Mouse (Mus musculus) Muller cell, postnatal 12 days (primary cell): ENCODE measurements around the gene Pkd1l1.
A peak's percentile ranks its signal among the peaks of the same experiment; 100 is the strongest.

Experiments
- DNase-seq: peaks from one replicate; pipeline ENCODE4 v3.0.0-alpha.2; 2015; ENCODE audit errors: inconsistent ontology term

Pkd1l1 gene

DNA sequence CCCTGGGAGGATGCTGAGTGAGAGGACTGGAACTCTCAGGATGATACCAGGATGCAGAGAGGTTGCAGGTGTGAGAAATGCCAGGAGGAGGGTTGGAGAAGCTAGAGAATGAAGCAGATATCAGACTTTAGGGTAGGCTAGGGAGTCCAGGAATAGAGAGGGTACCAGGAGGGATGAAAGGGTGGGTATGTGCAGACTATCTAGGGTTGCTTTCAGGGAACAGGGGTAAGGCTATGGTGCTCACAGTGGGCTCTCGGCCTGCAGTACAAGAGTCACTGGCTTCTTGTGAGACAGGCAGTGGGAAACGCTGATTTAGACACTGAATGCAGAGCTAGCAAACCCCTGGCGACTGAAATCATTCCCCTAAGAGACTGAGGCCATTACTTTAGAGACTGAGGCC is at the start of gene Pkd1l1:
Gene Pkd1l1 (minus strand): TSS at position 101 of the 400 bp plus-strand sequence.
- no peak for DNase-seq

DNA sequence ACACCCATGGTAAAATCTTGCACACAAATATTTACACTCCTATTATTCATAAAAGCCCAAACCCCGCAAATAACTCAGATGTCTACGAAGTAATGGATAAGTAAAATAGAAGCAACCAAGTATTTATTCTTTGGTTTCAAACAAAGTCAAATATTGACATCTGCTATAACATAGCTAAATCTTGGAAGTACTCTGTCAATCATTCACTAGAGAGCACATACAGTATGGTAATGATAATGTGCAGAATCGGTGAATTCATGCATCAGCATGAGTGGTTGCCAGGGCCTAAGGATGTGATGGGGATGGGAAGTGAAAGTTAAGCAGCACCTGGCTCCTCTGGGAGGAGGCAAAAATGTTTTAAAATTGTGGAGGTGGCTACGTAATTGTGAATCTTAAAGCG is 47.1 kb upstream of the Pkd1l1 start:
- no peak for DNase-seq

DNA sequence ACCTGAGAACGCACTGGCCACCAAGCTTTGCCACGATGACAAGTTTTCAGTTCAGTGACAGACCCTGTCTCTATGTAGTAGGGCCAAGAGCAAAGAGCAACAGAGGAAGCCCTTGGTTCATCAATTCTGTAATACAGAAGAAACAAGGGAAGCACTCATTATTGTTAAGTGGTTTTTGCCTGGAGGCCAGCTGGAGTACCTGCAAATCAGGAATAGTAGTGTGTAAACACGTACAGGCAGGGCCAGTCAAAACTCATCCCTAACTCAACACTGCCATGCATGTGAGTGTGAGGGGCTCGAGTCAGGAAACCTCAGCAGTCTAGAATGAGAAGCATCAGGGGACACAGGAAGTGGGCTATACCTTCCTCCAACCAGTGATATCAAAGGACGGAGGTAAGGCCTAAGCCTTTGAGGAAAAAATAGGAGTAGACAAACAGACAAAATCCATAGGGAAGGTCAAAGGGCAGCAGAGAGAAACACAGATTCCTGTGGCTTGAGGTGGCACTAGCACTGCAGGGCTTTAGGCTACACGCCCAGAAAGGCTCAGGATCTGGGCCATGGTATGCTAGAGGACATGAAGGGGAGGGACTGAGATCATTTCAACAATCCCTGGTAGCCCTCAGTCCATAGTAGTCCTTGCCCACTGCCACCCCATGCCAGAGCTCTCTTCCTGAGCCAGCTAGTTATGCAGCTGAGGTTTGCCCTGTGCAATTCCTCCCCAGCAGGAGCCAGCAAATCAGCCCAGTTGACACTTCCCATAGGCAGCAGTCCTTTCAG is 45.6 kb upstream of the Pkd1l1 start:
- peak; percentile 80 for DNase-seq

DNA sequence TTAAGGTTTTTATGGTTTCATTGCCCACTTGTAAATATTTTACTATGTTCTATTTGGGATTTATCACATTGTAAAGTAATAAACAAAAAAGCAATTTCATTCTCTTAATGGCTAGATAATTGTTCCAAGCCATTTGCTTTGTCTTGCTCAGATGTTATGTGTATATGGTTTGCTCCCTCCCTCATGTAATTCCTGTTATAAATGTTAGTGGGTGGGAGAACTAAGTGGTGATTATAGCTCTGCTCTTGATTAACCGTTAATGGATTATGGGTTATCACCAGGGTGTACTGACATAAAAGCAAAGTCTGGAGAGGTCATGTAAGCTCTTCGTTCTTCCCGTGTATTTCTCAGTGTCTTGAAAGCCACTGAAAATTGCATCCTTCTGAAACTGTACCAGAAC is 41.7 kb upstream of the Pkd1l1 start:
- DNase-seq: no peak

DNA sequence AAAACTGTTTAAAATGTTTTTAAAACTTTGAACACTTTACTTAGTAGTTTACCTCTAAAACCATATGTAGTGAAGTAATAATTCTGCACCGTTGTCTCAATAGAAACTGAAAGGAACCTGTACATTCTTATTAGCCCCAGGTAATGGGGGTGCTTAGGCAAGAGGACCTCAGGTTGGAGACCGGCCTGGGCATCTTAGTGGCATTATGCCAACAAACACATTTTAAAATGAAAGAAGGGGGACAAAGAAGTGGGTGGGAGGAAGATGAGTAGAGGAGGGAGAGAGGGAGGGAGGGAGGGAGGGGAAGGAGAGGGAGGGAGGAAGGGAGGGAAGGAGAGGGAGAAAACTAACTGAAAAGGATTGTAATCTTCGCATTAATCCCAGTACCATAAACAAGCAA is 38.3 kb upstream of the Pkd1l1 start:
- no peak for DNase-seq

DNA sequence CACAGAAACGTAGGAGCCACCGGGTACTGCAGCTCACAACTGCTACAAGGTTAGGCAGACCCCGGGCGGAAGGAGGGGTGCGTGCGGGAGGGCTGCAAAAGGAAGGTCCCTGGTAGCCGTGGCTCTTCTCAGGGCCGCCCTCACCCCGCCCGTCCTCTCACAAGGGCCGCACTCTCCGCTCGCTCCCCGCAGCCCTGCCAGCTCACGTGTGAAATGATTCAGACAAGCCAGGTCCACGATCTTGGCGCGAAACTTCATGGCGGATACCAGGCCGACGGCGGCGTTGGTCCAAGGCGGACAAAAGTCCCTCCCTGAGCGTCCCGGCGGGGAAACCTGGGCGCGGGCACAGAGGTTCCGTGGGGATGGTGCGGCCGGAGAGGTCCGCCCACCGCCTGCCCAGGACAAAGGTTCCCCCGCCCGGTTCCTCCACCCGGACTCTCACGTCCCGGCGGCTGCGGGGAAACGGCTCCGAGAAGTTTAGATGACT is 37.8 kb upstream of the Pkd1l1 start, which contains the start of gene Hus1:
Gene Hus1 (minus strand): TSS at position 339 of the 487 bp plus-strand sequence.
- peak; percentile 95 for DNase-seq

DNA sequence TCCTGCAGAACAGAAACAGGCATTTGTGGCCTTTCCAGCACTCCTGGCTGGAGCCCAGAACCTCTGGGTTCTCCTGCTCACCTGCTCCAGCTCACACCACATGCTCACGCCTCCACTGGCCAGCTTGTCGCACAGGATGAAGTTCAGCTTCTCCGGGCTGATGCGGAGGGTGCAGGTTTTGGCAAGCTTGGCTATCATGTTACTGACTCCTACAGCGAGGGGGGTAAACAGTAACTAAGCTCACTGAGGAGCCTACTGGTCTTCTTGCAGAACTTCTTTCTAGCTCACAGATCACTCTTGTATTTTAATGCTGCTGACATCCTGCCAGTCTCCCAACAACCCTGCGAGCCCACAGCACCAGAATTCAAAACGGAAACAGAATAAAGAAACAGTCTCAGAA is 37.4 kb upstream of the Pkd1l1 start:
- DNase-seq: no peak

DNA sequence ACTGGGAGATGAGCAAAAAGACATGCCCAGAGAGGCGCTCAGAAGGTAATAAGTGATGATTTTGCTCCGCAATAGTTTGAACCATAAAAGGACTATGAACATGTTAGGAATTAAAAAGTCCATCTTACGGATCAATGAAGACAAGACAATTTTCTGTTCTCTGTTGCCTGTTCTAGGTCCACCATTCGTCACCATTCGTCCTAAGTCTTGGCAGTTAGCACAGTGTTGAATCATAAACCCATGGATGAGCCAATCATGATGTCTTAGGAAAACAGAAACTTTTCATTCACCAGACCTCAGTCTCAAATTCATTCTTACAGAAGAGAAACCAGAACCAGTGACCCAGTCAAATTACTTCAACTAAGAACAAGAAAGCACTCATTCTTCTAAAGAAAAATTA is 35.7 kb upstream of the Pkd1l1 start:
- peak; percentile 8 for DNase-seq

DNA sequence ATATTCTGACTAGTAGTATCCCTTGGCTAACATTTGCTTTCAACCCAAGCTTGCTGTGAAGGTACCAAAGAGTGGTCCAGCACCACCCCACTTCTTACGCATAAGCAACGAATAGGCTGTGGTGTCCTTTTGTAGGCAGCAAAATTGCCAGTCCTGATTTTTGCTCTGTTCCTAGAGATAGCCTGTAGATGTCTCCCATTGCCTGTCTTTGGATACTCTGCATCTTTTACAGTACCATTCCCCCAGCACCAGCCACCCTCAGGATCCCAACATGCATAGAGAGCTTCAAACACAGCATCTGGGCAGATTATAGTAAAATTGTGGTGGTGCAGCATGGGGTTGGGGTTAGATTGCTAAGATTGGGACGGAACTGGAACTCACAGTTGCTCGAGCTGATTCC is 15.0 kb upstream of the Pkd1l1 start:
- no peak for DNase-seq

DNA sequence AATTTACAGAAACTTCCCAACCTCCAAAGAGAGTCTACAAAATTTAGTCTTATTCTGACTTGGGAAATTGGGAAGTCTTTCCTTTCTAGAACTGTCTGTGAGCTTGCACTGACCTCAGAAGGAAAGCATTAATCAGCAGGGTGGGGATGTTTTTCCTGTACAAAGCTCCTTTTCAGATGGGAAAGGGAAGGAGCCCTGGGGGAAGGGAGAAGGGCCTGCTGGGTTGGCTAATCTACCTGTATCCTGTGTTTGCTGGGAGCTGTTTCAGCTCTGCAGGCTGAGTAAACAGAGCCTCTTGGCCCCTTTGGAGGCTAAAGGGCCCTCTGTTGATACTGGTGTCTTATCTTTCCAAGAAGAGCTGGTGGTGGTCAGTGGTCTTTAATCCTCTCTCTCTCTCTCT is 13.0 kb upstream of the Pkd1l1 start:
- no peak for DNase-seq

DNA sequence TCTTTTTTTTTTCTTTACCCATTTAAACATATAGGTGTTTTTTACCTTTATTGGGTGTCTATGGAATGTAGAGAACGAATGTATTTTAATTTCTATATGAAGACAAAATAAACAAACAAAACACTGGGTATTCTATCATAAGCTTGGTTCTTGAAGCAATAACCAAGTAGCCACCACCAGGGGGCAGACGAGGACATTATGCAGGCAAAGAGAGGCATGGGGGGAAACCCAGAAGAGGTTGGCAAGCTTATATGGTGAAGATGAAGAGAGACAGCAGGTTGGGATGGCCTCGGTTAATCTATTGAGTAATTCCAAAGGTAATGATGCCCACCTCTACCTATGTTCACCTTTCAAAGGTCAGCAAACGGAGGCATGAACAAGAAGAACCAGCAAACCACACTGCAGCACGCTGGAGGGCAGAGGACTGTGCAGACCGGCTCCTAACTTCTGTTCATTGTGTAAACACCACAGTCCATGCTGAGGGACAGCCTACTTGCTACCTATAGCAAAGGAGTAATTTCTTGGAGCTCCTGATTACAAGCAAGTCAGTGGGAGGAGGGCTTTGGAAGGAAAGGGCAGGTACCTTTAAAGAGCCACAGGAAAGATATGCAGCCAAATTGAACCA is 10.3 kb upstream of the Pkd1l1 start:
- DNase-seq: peak; percentile 51

DNA sequence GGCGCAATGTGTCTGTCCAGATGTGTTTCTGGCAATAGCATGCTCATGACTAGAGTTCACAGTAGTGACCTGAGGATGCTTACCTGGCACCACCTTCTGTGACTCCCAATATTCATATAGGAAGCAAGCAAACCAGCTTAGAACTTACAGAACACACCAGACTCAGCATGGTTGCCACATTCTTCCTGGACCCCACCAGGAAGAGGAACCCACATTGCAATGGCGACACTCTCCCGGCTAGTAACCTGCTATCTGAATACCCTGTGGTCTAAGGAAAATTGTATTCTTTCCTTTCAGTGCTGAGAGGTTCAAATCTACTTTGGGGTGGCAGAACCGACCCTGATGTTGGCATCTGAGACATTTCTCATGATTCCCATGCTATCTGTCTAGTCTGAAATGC is 5.1 kb upstream of the Pkd1l1 start:
- no peak for DNase-seq

DNA sequence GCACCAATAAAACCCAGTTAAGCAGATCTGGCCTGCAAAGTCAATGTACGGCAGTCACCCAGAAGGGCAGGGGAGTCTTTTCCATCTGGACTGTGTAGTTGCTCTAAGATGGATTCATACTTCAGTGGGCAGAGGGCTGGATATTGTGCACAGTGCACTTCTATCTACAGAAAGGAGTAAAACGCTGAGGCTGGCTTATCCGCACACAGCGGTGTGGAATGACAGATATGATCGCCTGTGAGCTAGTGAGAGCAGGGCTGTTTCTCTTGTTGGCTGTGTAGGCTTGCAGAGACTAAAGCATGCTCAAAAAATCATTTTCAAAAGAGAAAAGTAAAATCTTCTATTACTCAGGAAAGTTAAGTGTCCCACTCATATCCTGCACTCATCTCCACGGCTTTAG is 973 bp downstream of the Pkd1l1 start:
- no peak for DNase-seq

DNA sequence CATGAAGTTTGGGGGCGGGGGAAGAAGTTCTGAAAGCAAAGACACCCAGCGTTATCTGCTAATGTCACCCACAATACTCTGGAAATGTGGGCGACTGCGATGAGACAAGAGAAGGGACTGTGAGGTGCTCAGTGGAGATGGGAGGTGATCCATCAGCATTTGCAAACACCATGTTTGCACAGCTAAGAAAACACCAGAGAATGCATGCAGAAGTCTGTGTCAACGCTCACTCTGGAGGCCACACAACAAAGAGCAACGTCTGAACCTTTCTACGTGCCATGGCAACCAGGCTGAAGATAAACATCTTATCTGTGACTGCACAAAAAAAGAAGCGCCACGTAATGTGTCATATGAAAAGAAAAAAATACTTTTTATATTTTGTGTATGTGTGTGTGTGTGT is 2.6 kb downstream of the Pkd1l1 start:
- no peak for DNase-seq

DNA sequence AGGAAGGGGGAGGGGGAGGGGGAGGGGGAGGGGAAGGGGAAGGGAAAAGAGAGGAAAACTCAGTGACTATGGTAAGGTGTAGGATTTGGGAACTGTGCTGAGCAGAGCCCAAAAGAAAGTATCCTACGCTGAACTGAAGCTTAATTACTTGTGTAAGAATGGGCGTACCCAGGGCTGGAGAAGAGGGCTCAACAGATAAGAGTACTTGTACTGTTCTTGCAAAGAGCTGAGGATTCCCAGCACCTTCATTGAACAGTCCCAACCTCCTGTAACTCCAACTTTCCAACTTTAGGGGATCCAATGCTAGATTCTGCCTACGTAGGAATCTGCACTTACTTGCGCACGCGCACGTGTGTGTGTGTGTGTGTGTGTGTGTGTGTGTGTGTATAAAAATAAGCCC is 5.0 kb downstream of the Pkd1l1 start:
- DNase-seq: no peak

DNA sequence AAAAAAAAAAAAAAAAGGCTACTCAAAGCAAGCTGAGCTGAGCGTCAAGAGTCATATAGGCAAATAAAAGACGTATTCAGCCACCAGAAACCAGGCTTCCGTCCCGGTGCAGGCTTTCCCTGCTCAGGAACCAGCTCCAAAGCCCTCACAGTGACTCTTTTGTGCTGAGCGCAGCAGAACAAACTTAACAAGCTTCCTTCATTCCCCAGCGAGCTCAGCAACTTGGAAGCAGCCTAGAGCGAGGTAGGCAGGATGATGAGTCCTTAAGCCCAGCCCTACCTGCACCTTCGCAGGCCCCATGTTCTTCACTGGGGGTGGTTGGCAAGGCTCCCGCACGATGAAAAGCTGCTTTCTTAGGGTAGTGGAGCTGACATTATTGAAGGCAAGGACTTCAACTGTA is 14.5 kb downstream of the Pkd1l1 start:
- peak; percentile 5 for DNase-seq

DNA sequence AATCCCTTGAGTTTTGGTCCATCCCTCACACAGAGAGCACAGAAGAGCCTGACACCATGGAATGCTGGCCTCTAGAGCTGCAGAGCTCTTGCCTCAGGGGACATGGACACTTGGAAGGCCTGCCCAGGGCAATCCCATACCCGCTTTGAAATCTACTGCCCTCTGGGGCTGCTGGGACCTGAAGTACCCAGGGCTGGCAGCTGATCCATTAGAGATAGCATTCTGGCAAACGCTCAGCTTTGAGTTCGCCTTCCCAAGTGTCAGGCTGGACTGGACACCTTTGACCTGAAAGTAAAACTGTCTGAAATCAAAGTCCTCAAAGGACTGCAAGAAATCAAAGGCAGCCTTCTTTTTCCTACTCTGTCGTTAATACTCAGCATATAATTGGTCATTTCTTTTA is 15.0 kb downstream of the Pkd1l1 start:
- no peak for DNase-seq

DNA sequence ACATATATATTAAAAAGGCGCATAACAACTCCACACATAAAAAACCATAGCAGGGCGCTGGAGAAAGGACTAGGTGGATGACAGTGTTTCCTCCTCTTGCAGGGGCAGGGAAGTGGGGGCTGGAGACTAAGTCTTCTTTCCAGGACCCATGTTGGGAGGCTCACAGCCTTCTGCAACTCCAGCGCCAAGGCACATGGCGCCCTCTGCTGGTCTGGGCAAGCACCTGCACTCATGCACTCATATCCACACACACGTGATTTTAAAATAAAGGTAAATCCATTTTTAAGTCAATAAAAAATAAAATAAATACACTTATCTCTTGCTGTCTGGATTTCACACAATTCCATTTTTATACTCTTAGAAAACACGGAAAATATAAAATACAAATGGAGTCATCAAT is 16.0 kb downstream of the Pkd1l1 start:
- DNase-seq: no peak

DNA sequence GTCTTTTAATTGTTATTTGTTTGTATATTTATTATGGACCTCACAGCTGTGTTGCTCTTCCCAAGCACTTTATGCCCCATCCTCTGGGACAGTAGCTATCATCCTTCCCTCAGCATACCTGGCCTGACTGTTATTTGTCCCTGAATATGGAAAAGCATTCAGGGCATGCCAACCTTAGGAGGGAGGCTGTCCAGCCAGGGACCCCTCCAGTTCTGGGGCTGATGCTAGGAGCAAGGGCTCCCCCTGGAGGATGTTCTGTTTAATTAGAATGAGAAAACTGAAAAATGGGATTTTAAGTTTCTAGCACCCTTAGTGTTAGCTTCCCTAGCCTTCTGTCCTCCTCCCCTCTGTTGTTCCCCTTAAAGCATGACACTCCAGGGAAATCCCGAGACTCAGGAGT is 17.4 kb downstream of the Pkd1l1 start:
- peak; percentile 52 for DNase-seq

DNA sequence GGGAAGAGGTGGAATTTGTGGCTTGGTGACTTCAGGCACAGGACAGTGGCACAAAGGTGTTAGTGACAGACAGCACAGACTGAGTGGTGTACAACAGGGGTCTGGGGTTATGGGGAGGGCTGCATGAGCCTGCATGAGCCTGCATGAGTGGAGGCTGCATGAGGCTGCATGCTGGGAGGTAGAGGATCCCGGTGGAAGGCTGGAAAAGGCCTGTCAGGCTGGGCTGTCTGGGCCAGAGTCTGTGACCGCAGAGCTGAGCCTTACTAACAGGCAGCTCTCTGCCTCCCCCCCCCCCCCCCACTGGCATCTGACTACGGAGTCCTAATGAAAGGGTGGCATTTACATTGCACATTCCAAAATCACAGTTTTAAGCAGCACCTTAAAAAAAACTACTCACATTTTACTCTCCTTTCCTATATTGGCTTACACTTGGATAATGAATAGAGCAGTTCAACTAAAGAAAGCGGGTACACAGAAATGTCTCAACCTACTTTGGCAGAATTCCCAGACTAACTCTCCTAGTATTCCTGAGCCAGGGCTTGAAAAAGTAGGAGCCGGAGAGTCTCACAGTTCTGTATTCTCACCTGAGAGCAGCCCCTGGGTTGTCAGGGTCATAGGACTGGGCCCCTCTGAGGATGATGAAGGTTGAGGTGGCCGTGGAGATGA is 23.2 kb downstream of the Pkd1l1 start:
- DNase-seq: peak; percentile 54

DNA sequence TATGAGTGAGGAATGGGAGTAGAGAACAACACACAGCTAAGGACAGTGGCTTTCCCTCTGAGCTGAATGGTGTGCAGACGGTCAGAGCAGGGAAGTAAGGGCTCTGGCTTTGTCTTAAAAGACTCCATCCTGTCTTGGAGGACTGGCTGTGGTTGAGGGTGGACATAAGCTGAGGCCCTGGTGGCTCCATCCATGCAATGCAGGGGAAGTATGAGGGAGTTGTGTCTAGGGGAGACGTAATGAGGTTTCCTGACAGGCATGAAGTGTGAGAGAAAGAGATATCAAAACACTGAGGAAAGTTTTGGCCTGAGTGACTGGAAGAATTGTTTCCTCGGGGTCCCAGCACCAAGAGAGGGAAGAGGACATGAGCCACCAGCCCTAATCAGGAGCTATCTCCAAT is 24.2 kb downstream of the Pkd1l1 start:
- no peak for DNase-seq

DNA sequence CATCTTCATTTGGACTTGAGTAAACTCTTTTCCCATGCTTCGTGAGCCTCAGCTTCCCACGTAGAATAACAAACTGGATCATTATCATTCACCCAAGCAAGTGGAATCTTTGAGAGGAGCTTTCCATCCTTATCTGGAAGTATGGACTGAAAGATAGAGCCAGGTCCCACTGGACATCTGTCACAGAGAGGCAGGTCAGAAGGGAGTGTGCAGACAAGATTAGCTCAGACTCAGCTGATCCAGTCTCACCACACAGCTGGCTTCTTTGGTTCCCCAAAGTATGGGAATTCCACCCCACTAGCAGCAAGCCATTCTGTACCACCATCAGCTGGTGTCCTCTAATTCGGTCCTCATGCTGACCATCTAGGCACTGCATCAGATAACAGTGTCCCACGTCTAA is 29.0 kb downstream of the Pkd1l1 start:
- no peak for DNase-seq

DNA sequence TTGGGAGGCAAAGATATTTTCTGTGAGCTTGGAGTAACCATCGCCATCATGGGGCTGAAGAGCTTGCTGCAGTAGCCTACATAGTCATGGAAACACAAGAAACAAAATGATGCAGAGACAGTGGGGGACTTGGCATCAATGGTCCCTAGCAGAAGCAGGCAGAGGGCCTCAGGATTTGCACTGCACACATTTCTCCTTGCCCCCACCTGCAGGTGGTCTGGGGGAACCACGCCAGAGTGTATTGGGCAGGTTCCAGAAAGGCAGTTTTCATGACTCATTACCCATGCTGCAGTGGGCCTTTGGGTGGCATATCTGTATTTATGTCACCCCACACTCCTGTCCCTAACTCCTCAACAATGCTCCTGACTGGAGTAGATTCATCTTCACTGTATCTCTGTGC is 30.6 kb downstream of the Pkd1l1 start:
- DNase-seq: no peak
